Mouse (Mus musculus) 3T3-L1 (cell line): Measurements from ENCODE around the gene Zfp467.

ENCODE experiments used
- DNase-seq: peaks from one replicate; pipeline ENCODE4 v3.0.0-alpha.2; 2015; ENCODE audit warnings: low read depth, low spot score

Gene Zfp467

DNA sequence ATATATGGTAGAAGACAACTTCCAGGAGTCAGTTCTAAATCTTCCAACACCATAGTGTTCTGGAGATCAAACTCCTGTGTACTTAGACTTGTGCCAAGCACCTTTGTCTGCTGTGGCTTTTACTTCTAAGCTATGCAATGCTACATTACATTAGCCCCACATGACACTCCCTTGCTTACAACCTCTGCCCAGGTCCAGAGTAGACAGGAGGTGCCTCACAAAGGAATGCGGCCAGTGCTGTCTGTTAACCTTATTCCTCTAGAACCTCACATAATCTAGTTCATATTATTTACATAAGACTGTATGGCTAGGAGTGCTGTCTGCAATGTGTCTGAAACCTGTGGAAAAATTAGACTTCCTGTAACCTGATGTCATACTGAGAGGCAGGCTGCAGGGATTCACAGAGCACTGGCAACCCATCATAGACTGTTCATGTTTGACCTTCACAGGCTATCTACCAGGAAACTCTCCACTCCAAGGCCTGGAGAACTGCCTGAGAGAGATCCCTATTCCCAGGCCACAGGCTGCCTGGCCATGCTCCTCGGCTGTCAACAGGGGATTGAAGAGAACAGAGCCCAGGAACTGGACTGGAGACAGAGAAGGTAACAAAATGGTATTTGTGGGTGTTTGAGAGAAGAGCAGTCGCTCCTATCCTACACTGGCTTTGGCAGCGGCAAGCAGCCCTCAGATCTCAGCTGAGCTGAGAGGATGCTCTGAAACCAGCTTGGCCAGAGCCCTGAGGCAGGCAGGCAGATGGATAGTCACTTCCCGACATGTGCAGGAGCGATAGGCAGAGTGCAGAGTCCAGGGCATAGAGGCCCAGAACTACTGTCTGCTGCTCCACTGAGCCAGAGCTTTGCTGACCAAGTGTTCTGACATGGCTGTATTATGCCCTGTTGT is 34.2 kb downstream of the Zfp467 start:
- no peak for DNase-seq

DNA sequence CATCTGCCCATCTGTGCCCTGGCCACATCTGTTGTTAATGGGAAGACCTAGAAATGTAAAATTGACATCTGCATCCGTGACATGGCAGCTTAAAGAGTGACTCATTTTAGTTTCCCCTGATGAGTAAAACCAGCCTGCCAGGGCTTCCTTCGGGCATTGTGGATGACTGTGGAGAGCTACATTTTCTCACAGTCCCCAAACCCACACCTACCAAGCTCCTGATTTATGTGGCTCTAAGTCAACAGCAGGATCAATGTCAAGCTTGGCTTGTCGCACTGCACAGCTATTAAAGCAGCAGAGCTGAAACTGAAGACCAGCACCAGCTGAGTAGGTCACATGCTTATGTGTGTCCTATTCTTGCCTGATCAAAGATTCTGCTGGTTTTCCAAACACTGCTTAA is 35.1 kb downstream of the Zfp467 start:
- peak; percentile 75 for DNase-seq

DNA sequence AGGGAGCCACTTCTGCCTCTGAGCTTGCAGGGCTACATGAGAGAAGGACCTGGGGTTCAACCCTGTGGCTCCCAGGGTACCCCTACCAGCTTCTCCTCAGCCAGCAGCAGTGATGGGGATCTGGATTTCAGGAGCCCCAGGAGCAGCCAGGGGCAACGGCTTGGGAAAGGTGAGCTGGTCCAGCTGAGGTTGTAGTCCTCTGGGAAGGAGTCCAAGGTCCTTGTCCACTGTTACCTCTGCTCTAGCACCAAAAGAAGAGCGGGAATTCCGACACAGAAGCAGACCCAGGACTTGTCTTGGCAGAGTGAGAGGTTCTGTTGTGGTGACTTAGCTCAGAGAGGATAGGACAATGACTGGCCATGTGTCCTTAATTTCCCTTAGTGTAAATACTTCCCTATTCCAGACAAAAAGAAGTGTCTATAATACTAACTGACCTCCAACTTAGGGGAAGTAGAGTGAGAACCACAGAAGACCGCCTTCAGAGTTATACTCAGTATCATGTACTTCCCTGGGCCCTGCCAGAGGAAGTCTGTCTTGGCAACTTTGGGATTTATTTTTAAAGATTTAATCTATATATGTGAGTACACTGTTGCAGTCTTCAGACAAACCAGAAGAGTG is 35.8 kb downstream of the Zfp467 start:
- no peak for DNase-seq

GRCm38 (mm10) chr6:48404071-48404470 is 41.6 kb downstream of the Zfp467 start:
- no peak for DNase-seq

DNA sequence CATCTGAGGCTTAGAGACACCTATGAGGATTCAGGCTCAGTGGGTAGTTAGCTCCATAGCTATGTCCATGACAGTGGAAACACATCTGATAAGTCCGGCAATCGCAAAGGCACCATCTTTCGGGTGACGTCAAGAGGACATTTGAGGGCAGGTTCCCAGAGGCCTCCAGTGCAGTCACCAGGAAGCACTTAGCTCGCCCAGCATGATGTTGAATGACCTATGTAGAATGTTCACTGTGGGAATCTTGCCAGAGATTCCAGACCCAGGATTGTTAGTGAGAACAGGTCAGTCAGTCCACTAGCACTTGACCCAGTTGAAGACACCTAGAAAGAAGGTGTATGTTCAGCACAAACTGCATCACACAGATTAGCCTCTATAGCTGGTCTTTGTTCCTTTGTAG is 45.7 kb downstream of the Zfp467 start:
- no peak for DNase-seq

DNA sequence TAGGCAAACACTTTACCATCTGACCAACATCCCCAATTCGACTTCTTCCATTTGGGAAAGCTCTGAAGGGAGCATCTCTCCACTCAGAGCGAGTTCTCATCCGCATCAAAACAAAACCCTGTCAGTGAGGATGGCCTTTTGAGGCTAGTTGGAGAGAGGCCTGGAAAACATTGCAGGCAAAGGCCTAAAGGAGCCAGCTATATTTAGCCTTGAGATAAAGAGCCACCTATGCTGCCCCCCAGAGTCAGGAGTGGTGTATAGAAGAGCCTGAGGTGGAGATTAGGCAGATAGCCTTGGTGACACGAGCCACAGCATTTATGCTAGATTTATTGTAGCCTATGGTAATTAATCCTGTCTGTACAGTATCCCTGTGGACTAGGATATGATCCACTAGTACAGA is 48.3 kb downstream of the Zfp467 start:
- peak; percentile 74 for DNase-seq

DNA sequence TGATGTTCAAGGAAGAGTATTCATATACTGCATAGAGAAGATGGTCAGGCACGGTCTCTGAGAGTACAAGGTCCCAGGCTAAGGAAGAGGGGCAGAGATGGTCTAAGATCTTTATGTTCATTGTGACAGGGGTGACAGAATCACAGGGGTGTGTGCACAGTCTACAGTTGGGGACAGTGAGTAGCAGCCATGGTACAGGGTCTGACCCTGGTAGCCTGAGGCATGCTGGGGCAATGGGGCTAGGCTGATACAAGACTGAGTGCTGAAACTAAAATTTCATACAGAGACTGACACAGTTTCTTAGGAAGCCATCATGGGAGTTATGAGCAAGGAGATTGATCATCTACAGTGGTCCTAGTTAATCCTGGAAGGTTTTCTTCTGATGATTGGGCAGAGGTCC is 48.9 kb downstream of the Zfp467 start:
- DNase-seq = no peak

GRCm38 (mm10) chr6:48396008-48396595 is 49.5 kb downstream of the Zfp467 start:
- DNase-seq = peak; percentile 52

DNA sequence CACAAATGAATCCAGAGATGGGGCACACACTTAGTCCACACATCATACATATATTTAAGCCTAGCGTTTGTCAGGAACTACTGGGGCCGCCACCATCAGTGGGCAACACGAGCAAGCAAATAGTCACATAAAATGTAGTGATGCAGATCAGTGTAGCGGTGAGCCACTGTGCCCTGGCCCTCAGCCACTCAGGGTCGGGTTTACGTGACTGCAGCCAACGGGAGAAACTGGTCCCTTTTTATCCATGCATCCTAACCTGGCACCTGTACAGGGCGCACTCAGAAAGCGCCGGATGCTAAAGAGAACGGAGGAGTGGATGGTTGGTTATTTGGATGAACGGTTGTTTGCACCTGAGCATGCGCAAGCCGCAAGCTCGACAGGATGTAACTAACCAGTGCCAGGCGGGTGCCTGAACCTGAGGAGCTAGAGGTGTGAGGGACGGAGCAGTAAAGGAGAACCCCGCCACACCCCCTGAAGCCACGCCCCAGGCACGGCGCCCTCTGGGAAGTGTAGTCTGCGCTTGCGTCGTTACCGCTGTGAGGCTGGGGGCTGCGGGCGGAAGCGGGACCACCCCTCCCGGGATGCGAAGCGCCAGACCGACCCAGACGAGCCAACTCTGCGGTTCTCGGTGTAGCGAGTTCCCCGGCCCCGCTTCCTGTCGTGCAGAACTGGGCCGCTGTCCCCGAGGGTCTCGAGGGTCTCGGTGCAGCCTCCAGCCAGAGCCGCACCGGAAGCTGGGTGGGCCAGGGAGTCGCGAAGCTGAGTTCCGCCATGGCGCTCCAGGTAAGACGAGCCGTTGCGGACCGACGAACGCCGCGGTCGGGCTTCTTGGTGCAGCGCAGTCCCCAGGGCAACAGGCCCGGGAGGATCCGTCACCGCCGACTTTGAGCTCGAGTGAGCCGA is 50.3 kb downstream of the Zfp467 start, which contains the start of gene Krba1:
TSS of gene Krba1 (plus strand) at position 482 of the 903 bp plus-strand sequence.
- DNase-seq = peak; percentile 76

- DNase-seq = no peak
Observed at GRCm38 (mm10) chr6:48393811-48394210, 51.8 kb downstream of the Zfp467 start.

- no peak for DNase-seq
Observed at GRCm38 (mm10) chr6:48388221-48388620, 57.4 kb downstream of the Zfp467 start.
